Mouse (Mus musculus) cerebellum, postnatal 14 days (tissue): ENCODE data around the gene Oaz2.
"Not testable (repeated sequence)": the region's sequence is repeated elsewhere in the genome, so short reads cannot be mapped to it uniquely, and the experiment has no call there.

Experiments
- DNase-seq, 2 experiments: peaks; one replicate each; pipeline ENCODE4 v3.0.0; 2021; ENCODE audit warnings: mixed read lengths in 2 of 2

Oaz2 gene

GRCm38 (mm10) chr9:65667701-65668100 is at the start of gene Oaz2:
Gene Oaz2, plus strand, starts transcription at chr9:65668001.
- no peak for DNase-seq

DNA sequence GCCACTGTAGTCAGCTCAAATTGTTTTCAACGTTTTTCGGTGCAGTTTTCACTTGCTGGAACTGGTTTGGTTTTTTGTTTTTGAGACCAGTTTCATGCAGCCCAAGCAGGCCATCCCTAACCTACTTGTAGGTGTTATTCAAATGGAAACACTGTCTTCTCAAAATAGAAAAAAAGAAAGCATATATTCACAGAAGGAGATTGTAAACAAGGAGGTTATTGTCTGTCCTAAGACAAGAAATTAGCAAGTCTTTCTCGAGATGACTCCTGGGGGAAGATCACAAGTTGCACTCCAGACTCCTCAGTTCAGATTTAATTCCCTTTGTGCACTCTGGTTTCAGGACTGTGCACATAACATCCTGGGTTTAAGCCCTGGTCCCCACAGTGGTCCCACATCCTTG is 48.5 kb upstream of the Oaz2 start:
- DNase-seq = no peak

DNA sequence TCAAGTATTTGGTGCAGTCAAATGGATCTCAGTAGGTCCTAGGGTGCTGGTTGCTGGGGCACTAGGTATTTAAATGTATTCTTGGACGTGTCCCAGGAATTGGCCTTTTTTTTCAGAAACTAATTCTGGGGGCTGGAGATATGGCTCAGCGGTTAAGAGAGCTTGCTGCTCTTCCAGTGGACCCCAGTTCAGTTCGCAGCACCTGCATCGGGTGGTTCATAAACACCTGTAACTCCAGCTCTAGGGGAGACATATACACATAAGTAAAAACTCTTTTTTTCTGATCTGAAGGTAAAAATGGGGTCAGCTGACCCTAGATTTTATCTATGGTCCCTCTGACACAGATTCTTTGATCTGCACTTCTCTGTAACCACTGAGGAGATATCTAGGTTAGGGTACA is 46.6 kb upstream of the Oaz2 start:
- DNase-seq = no peak

- DNase-seq = no peak
Measured at GRCm38 (mm10) chr9:65621666-65622065, 46.1 kb upstream of the Oaz2 start.

GRCm38 (mm10) chr9:65622826-65623225 is 45.0 kb upstream of the Oaz2 start:
- DNase-seq = no peak

DNA sequence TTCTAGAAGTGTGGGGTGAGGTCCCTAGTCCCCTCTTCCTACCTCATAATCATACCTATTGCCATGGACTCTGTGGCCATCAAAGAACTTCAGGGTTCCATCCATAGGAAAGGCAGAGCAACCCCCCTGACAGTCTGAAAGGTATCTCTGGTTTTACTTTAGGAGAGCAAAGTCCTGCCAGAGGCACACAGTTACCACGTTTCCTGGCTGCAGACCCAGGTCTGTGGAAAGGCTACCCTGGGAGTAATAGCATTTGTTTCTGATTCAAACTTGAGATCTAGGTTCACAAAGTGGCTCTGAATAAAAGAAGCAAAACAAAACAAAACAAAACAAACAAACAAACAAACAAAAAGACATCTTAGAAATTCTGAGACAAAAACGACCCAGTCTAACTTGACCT is 43.5 kb upstream of the Oaz2 start:
- no peak for DNase-seq

- peak; percentile 9 to 14 for DNase-seq
Measured at GRCm38 (mm10) chr9:65629025-65629766, 38.6 kb upstream of the Oaz2 start, which contains the start of gene Rbpms2. Gene Rbpms2, plus strand, starts transcription at chr9:65629648.

DNA sequence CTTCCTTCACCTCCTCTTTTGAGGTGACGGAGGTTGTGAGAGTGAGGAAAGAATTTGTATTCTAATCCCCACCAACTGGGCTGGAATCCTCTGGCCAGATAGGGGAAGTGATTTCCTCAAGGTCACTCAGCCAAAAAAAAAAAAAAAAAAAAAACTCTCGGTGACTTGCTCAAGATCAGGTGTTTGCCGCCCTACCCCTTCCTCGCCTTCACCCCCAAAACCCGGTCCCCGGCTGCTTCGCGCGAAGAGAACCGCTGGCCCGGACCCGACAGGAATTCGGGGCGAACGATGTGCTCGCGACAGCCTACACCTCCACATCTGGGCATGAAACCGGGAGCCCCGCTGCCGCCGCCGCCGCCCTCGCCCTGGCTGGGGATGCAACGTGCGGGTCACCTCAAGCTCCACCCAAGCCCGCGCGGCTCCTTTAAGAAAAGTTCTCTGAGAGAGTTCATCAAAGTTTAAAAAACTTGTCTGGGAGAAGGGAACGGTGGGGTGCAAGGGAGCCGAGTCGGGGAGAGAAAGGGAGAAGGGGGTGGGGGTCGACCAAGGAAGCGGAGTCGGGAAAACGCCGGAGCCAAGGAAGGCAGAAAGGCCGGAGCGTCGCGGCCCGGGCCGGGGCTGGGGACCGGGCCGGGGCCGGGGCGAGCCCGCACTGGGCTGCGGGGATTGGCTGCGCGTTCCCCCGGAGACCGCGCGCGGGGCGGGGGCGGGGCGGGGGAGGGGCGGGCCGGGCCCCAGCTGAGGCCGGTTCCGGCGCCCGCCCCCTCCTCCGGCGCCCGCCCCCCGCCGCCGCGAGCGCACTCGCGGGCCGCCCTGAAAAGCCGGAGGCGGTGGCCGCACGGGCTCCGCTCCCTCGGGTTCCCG is 37.8 kb upstream of the Oaz2 start:
- peak; percentile 8 for DNase-seq

DNA sequence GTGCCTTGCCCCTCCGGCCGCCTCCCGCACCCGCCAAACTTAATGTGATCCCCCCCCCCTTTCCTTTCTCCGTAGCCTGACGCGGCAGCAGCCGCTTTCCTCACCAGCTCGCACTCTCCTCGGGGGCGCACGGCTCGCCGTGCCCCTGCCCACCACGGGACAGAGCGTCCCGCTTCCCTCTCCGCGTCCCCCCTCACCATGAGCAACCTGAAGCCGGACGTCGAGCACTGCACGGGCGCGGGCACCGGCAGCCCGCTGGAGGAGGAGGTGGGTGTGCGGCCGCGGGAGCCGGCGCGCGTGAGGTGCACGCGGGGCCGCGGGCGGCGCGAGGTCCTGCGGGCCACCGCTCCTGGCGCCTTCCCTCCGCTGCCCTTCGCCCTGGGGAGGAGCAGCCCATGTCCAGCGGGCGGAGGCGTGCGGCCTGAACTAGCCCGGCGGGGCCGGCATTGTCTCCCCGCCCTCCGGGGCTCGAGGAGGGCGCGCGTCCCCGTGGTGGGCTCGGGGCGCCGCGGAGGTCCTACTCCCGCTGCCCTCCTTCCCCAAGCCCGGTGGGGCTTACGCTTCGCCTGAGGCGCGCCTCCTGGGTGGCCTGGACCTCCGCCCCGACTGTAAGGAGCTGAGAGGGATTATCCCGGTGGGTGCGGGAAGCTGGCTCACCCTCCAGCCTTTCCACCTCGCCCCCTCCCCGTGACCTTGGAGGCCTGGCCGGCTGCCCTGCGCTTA is 37.0 kb upstream of the Oaz2 start:
- peak; percentile 12 to 13 for DNase-seq

DNA sequence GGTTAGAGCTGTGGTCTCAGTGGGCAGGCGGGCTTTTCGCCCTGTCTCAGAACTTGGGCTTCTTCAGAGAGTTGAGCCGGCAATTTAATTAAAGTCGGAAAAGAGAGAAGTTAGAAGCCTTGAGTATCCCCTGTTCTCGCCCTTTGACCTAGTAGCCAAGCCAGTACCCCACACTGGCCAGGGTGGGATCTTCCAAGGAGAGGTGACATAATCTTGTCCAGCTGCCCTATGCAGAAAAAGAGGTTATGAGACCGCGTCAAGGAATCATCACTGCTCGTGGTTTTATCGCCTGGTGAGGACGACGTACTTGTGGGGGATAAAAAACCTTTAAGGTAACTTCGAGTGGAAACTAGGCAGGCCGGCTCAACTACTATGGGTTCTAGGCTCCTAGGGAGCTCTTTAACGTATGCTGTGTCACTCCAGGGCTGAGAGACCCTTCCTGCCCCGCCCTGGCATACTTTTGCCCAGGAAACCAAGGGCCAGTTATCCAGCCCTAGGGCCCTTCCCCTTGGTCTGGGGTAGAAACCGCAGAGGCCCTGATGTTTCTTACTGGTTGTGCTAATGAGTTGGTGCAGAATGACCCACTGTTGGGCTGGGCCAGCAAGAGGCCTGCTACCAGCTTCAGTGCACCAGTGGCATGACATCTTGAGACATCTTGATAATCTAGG is 36.3 kb upstream of the Oaz2 start:
- DNase-seq = no peak

GRCm38 (mm10) chr9:65635766-65636165 is 32.0 kb upstream of the Oaz2 start:
- no peak for DNase-seq

GRCm38 (mm10) chr9:65636926-65637325 is 30.9 kb upstream of the Oaz2 start:
- no peak for DNase-seq

DNA sequence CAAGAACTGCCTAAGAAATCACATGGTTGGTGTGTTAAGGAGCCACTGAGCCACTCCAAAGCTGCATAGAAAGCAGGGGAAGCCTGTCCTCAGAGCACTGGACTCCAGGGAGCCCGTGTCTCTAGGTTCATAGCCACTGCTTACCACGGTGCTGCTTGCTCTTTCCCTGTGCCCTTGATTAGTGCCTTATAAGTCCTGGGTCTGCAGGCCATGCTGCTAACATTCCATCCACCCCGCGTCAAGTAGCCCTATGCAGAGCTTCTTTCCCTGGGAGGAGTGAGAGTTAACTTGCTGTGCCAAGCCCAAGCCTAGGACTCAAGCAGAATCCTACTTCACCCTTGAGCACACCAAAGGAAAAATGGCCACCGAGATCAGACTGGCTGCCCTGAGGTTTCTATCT is 28.7 kb upstream of the Oaz2 start:
- DNase-seq = no peak

DNA sequence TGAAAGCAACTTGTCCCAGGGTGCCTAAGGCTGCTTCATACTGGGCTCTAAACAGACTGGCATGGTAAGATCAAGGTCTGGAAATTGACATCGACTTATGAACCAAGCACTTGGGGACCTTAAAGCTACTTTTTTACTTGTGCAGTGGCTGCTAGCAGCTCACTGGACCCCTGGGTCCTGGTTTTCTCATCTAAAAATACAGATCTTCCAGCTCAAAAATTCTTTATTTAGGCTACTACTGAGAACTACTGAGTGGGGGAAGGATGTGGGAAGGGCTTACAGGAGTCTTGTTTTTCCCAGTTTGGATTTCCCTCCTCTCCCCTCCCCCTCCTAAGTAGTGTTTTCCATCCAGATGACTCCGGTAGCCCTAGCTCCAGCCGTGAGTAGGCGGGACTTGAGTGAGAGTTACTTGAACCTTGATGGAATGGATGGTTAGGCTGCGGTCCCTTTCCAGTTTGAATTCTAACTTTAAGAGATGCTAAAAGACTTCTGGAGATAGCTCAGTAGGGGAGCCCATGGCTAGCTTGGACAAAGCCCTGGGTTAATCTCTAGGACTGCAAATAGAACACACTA is 26.9 kb upstream of the Oaz2 start:
- no peak for DNase-seq

DNA sequence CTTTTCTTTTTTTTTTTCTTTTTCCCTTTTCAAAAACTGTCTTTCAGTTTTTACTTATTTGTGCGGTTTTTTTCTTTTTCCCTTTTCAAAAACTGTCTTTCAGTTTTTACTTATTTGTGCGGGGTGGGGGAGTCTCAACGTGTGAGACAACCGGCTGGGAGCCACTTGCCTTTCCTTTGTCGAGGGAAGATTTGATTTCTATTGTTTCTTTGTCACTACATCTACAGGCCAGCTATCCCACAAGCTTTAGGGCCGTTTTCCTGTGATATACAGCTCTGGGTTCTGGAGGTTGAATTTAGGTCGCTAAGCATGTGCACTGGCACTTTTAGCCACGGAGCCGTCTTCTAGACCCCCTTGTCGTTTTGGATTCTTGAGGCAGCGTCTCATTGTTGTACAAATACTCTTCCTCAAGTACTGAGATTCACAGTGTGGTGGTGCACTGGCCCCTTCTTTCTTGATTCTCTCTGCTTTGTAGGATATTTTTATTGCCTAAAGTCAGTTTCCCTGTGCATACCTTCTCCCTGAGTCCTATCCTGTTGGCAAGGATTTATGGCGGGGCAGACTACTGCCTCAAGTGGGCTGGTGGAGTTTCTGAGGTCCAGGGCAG is 26.3 kb upstream of the Oaz2 start:
- DNase-seq = no peak

- no peak for DNase-seq
Measured at GRCm38 (mm10) chr9:65642546-65642945, 25.3 kb upstream of the Oaz2 start.

DNA sequence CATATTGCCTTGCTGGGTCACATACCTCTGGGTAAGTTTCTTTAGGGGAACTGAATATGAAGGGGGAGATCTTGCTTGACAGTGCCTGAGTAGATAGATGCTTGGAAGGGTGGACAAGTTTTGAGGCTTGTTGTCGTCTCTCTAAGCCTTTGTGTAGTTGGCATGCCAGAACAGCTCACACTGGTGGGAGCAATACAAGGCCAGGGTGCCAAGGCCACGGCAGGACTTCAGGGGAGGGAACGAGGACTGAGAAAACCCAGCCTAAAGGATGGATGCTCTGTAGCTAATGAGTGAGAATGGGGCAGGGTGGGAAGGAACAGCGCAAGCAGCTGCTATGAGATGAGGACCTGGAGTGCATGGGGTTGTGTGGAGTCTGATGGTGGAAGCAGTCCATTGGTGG is 22.8 kb upstream of the Oaz2 start:
- DNase-seq = no peak

GRCm38 (mm10) chr9:65645984-65646383 is 21.8 kb upstream of the Oaz2 start:
- DNase-seq = no peak

DNA sequence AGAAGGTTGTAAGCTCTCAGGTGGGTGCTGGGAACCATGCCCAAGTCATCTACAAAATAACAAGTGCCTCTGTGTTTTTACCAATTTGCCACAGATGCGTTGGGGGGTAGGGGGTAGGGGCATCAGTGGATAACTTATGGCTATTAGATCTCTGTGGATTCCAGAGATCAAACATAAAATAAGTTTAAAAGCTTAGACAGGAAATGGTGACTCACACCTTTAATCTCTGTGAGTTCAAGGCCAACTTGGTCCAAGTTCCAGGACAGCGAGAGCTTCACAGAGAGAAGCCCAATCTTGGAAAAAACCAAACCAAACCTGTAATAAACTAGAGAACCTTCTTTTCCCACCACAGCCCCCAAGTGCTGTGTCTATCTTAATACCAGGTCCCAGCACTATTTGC is 21.0 kb upstream of the Oaz2 start:
- DNase-seq = no peak

- DNase-seq = no peak
Measured at GRCm38 (mm10) chr9:65648730-65649129, 19.1 kb upstream of the Oaz2 start.

- no peak for DNase-seq
Measured at GRCm38 (mm10) chr9:65649997-65650396, 17.8 kb upstream of the Oaz2 start.

DNA sequence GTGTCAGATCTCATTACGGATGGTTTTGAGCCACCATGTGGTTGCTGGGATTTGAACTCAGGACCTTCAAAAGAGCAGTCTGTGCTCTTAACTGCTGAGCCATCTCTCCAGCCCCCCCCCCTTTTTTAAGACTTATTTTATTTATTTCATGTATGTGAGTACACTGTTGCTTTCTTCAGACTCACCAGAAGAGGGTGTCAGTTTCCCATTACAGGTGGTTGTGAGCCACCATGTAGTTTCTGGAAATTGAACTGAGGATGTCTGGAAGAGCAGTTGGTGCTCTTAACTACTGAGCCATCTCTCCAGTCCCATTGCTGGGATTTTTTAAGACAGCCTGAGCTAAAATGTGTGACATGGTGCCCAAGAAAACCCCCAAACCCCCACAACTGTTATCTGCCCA is 15.8 kb upstream of the Oaz2 start:
- not testable (repeated sequence) for DNase-seq
